Mouse (Mus musculus): Measurements from ENCODE around the gene Telo2. TPM values are rescaled to one million over a fixed set of nuclear protein-coding genes. Genes with fewer than 3 reads are reported as not detected.

The Telo2 gene
- polyA plus RNA-seq, 2 experiments: 8.7 to 11.0 TPM

DNA sequence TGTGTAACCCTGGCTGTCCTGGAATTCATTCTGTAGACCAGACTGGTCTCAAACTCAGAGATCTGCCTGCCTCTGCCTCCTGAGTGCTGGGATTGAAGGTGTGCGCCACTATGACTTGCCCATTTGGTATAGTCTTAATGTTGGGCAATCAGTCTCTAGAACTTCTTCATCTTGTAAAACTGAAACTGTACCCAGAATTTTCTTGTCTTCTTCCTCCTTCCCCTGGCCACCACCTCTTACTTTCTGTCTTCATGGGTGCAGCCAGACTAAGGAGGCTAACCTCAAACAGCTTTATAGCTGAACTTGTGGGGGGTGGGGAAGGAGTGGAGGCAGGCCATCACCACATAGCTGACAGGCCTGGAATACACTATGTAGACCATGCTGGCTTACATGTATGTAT lies 23.0 kb upstream of the Telo2 start:
- H3K9me3 ChIP-seq (ENCODE audit: control insufficient read depth, low read length): no peaks in the 10 kb centered on the region
- ATAC-seq (ENCODE audit: insufficient read depth): no peak
- H3K9ac ChIP-seq (replicated peaks): no peak overlapping the region
- no peak for TF ChIP-seq EP300 (IDR thresholded peaks at IDR 0.05; ENCODE audit: low read depth)
- TF ChIP-seq CTCF (IDR thresholded peaks at IDR 0.05; ENCODE audit: low read depth): no peak
- peaks cover 7 to 8% of the 10 kb centered on the region in 2 experiments for H3K4me1 ChIP-seq (replicated peaks; ENCODE audit: control insufficient read depth in 2 of 2, insufficient read depth in 2 of 2, low read length in 1 of 2)
- H3K27me3 ChIP-seq (ENCODE audit: control insufficient read depth, insufficient read depth, low read length): no peaks in the 10 kb centered on the region
- no peak for DNase-seq (ENCODE audit: low read depth in 3 of 3, low spot score in 3 of 3)
- no peak overlapping the region for H3K4me2 ChIP-seq (ENCODE audit: low read depth)
- H3K4me3 ChIP-seq (ENCODE audit: insufficient read depth in 1 of 2, low read depth in 2 of 2, low read length in 2 of 2): no peak overlapping the region
- H3K27ac ChIP-seq: no peak overlapping the region
- H3K36me3 ChIP-seq (replicated peaks; ENCODE audit: control insufficient read depth, insufficient read depth, low read depth): no peaks in the 10 kb centered on the region
- 94% methylated on average over 1 of the region's 1 CpGs for WGBS (ENCODE audit: insufficient replicate concordance)

DNA sequence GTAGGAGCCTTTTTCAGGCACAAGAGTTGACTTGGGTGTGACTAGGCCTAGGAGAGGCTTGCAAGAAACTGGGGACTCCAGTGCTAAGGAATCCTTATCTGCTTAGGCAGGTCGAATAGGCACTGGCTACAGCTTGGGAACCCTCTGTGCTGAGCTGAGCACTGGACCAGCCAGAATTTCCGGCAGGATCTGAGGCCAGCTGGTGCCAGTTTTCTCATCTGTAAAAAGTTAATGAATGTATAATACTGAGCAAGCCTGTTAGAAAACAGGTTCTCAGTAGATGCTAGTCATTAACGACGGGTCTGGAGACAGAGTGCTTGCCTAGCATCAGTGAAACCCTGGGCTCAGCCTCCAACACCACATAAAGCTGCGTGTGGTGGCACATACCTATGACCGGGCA lies 19.9 kb upstream of the Telo2 start:
- H3K4me2 ChIP-seq (ENCODE audit: low read depth): no peak overlapping the region

DNA sequence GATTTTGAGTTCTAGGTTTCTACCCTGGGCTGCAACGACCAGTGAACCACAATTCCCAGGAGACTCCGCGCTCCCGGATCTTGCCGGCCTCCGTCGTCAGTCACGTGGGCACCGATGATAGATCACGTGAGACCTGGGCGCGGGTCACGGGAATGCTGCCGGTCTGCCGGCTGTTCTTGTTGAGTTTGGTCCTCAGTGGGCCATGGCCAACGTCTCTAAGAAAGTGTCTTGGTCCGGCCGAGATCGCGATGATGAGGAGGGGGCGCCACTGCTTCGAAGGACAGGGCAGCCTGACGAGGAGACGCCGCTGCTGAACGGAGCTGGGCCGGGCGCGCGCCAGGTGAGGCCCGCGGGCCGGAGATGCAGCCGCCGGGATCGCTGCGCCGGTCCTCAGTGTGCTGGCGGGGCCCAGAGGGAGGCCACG lies 17.5 kb upstream of the Telo2 start, which contains the start of gene Clcn7:
Gene Clcn7 (plus strand): TSS at position 117 of the 424 bp plus-strand sequence.
- peak within 1 kb of the TSS; percentile 82 for H3K9ac ChIP-seq (replicated peaks)
- under 1% methylated on average over 38 of the region's 40 CpGs for WGBS (ENCODE audit: insufficient replicate concordance)
- H3K27me3 ChIP-seq (ENCODE audit: control insufficient read depth, insufficient read depth, low read length): no peaks in the 10 kb centered on the region
- DNase-seq (ENCODE audit: low read depth in 3 of 3, low spot score in 3 of 3) (peak; percentile 76 to 78 (median 77)), ATAC-seq (ENCODE audit: insufficient read depth) (peak; percentile 90)
- H3K27ac ChIP-seq: peak within 1 kb of the TSS; percentile 59
- H3K4me3 ChIP-seq (ENCODE audit: insufficient read depth in 1 of 2, low read depth in 2 of 2, low read length in 2 of 2): peak within 1 kb of the TSS; percentile 90 to 97
- H3K36me3 ChIP-seq (replicated peaks; ENCODE audit: control insufficient read depth, insufficient read depth, low read depth): no peaks in the 10 kb centered on the region
- no peaks in the 10 kb centered on the region for H3K9me3 ChIP-seq (ENCODE audit: control insufficient read depth, low read length)
- H3K4me2 ChIP-seq (ENCODE audit: low read depth): peak within 1 kb of the TSS; percentile 97
- TF ChIP-seq EP300 (IDR thresholded peaks at IDR 0.05; ENCODE audit: low read depth) (no peak), CTCF (IDR thresholded peaks at IDR 0.05; ENCODE audit: low read depth) (0 out of 2 replicates have a peak, but pooled peaks have one; percentile 12)
- peaks cover 8 to 12% of the 10 kb centered on the region in 2 experiments for H3K4me1 ChIP-seq (replicated peaks; ENCODE audit: control insufficient read depth in 2 of 2, insufficient read depth in 2 of 2, low read length in 1 of 2)

More for the DNA sequence above, 19.9 kb upstream of the Telo2 start:
- ATAC-seq (ENCODE audit: insufficient read depth): no peak
- Histone ChIP-seq H3K27me3 (ENCODE audit: control insufficient read depth, insufficient read depth, low read length) (no peaks in the 10 kb centered on the region), H3K36me3 (replicated peaks; ENCODE audit: control insufficient read depth, insufficient read depth, low read depth) (no peaks in the 10 kb centered on the region), H3K4me1 (replicated peaks; ENCODE audit: control insufficient read depth in 2 of 2, insufficient read depth in 2 of 2, low read length in 1 of 2) (peaks cover 7 to 11% of the 10 kb centered on the region in 2 experiments), H3K9me3 (ENCODE audit: control insufficient read depth, low read length) (no peaks in the 10 kb centered on the region), H3K27ac (no peak overlapping the region), H3K4me3 (ENCODE audit: insufficient read depth in 1 of 2, low read depth in 2 of 2, low read length in 2 of 2) (no peak overlapping the region), H3K9ac (replicated peaks) (no peak overlapping the region)
- WGBS (ENCODE audit: insufficient replicate concordance): 77% methylated on average over 6 of the region's 6 CpGs
- no peak for TF ChIP-seq EP300 (IDR thresholded peaks at IDR 0.05; ENCODE audit: low read depth)
- TF ChIP-seq CTCF (IDR thresholded peaks at IDR 0.05; ENCODE audit: low read depth): no peak
- DNase-seq (ENCODE audit: low read depth in 3 of 3, low spot score in 3 of 3): no peak

DNA sequence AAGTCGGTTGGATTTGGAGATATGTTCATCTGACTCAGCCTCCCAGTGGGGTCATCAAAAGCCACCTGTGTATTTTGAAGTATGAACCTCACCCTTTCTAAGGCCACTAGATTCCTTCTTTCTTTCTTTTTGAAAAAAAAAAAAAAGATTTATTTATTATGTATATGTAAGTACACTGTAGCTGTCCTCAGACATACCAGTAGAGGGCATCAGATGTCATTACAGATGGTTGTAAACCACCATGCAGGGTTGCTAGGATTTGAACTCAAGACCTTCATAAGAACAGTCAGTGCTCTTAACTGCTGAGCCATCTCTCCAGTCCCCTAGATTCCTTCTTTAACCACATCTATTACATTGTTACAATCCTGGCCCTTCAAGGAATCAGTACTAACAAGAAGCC lies 14.3 kb upstream of the Telo2 start:
- Histone ChIP-seq H3K27me3 (ENCODE audit: control insufficient read depth, insufficient read depth, low read length) (no peaks in the 10 kb centered on the region), H3K36me3 (replicated peaks; ENCODE audit: control insufficient read depth, insufficient read depth, low read depth) (no peaks in the 10 kb centered on the region), H3K9ac (replicated peaks) (no peak overlapping the region), H3K9me3 (ENCODE audit: control insufficient read depth, low read length) (no peaks in the 10 kb centered on the region), H3K27ac (no peak overlapping the region), H3K4me1 (replicated peaks; ENCODE audit: control insufficient read depth in 2 of 2, insufficient read depth in 2 of 2, low read length in 1 of 2) (peaks cover 38 to 41% of the 10 kb centered on the region in 2 experiments), H3K4me2 (ENCODE audit: low read depth) (no peak overlapping the region), H3K4me3 (ENCODE audit: insufficient read depth in 1 of 2, low read depth in 2 of 2, low read length in 2 of 2) (no peak overlapping the region)
- TF ChIP-seq EP300 (IDR thresholded peaks at IDR 0.05; ENCODE audit: low read depth): no peak
- TF ChIP-seq CTCF (IDR thresholded peaks at IDR 0.05; ENCODE audit: low read depth): peak; percentile 38; the same call in 1 of the 2 replicates
- WGBS (ENCODE audit: insufficient replicate concordance): 83% methylated on average over 1 of the region's 1 CpGs
- DNase-seq (ENCODE audit: low read depth in 3 of 3, low spot score in 3 of 3) (no peak), ATAC-seq (ENCODE audit: insufficient read depth) (no peak)

DNA sequence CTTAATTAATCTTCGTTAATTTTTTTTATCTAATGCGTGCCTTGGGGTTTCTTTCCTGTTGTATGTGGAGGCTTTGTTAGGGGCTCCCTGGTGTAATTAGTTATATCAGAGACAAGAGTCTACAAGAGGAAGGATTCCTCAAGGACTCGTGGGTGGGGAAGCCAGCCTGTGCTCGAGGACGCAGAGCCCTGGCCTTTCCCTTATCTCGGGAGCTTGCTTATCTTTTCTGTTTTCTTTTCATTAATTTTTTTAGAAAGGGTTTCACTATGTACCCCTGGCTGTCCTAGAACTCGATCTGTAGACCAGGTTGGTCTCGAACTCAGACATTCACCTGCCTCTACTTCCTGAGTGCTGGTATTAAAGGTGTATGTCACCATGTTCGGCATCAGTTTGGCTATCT lies 11.9 kb upstream of the Telo2 start:
- Histone ChIP-seq H3K4me3 (ENCODE audit: insufficient read depth in 1 of 2, low read depth in 2 of 2, low read length in 2 of 2) (no peak overlapping the region), H3K27me3 (ENCODE audit: control insufficient read depth, insufficient read depth, low read length) (no peaks in the 10 kb centered on the region; the same call in 1 of the 2 replicates), H3K4me2 (ENCODE audit: low read depth) (peak overlapping the region; percentile 47), H3K9ac (replicated peaks) (peak overlapping the region; percentile 66), H3K27ac (peak overlapping the region; percentile 93), H3K36me3 (replicated peaks; ENCODE audit: control insufficient read depth, insufficient read depth, low read depth) (no peaks in the 10 kb centered on the region), H3K9me3 (ENCODE audit: control insufficient read depth, low read length) (no peaks in the 10 kb centered on the region), H3K4me1 (replicated peaks; ENCODE audit: control insufficient read depth in 2 of 2, insufficient read depth in 2 of 2, low read length in 1 of 2) (peaks cover 33 to 35% of the 10 kb centered on the region in 2 experiments)
- no peak for DNase-seq (ENCODE audit: low read depth in 3 of 3, low spot score in 3 of 3)
- no peak for TF ChIP-seq EP300 (IDR thresholded peaks at IDR 0.05; ENCODE audit: low read depth)
- TF ChIP-seq CTCF (IDR thresholded peaks at IDR 0.05; ENCODE audit: low read depth): no peak
- WGBS (ENCODE audit: insufficient replicate concordance): 21% methylated on average over 9 of the region's 9 CpGs
- ATAC-seq (ENCODE audit: insufficient read depth): peak; percentile 45; the same call in 1 of the 2 replicates

Data from liver, embryonic 14.5 days (tissue).